Mouse (Mus musculus): ENCODE measurements at regions not wholly inside any gene's neighbourhood (a gene's known extent, or its start where the extent isn't known, plus 50 kb on each side); places are given as distances from the start of the nearest gene placed in this dataset. TPM values are rescaled to one million over a fixed set of nuclear protein-coding genes. Genes with fewer than 3 reads are reported as not detected.

Small RNAs in the stretch of these regions (microRNA-seq; reads per million reads assigned to microRNA genes)
- gene Gm25779: not detected

Data from kidney, embryonic 16.5 days (tissue).